Mouse (Mus musculus): Measurements from ENCODE around the gene Ly6g6f.

Gene Ly6g6f

GRCm38 (mm10) chr17:35077786-35078233 lies 7.6 kb downstream of the Ly6g6f start, which contains the start of gene Ly6g6d:
Gene Ly6g6d, minus strand, starts transcription at chr17:35078065.
- DNase-seq (ENCODE audit: low spot score in 2 of 2), result no peak

- DNase-seq (ENCODE audit: low spot score in 2 of 2), result no peak
Measured at GRCm38 (mm10) chr17:35077285-35077684, 8.1 kb downstream of the Ly6g6f start.

- DNase-seq (ENCODE audit: low spot score in 2 of 2), result no peak
Measured at GRCm38 (mm10) chr17:35076507-35077176, 8.8 kb downstream of the Ly6g6f start, which contains the start of gene Ly6g6e. Gene Ly6g6e, plus strand, starts transcription at chr17:35076902.

- peak; percentile 24 to 37 for DNase-seq (ENCODE audit: low spot score in 2 of 2)
Measured at GRCm38 (mm10) chr17:35074097-35074496, 11.3 kb downstream of the Ly6g6f start.

GRCm38 (mm10) chr17:35071454-35071853 lies 14.0 kb downstream of the Ly6g6f start:
- no peak for DNase-seq (ENCODE audit: low spot score in 2 of 2)

- DNase-seq (ENCODE audit: low spot score in 2 of 2), result peak; percentile 68 to 78
Measured at GRCm38 (mm10) chr17:35070556-35071229, 14.7 kb downstream of the Ly6g6f start.

- DNase-seq (ENCODE audit: low spot score in 2 of 2), result no peak
Measured at GRCm38 (mm10) chr17:35068213-35068914, 17.0 kb downstream of the Ly6g6f start.

GRCm38 (mm10) chr17:35066084-35066483 lies 19.3 kb downstream of the Ly6g6f start, which contains the start of gene Mpig6b:
Gene Mpig6b, minus strand, starts transcription at chr17:35066184.
- no peak for DNase-seq (ENCODE audit: low spot score in 2 of 2)

- DNase-seq (ENCODE audit: low spot score in 2 of 2), result no peak
Measured at GRCm38 (mm10) chr17:35064951-35065947, 20.2 kb downstream of the Ly6g6f start, which contains the start of gene Ly6g6c. Gene Ly6g6c, plus strand, starts transcription at chr17:35065388.

GRCm38 (mm10) chr17:35064378-35064877 lies 21.0 kb downstream of the Ly6g6f start:
- no peak for DNase-seq (ENCODE audit: low spot score in 2 of 2)

GRCm38 (mm10) chr17:35063466-35063865 lies 21.9 kb downstream of the Ly6g6f start:
- DNase-seq (ENCODE audit: low spot score in 2 of 2), result no peak

GRCm38 (mm10) chr17:35061299-35061698 lies 24.1 kb downstream of the Ly6g6f start:
- DNase-seq (ENCODE audit: low spot score in 2 of 2), result no peak

GRCm38 (mm10) chr17:35060737-35061297 lies 24.6 kb downstream of the Ly6g6f start:
- no peak for DNase-seq (ENCODE audit: low spot score in 2 of 2)

- no peak for DNase-seq (ENCODE audit: low spot score in 2 of 2)
Measured at GRCm38 (mm10) chr17:35060071-35060470, 25.3 kb downstream of the Ly6g6f start.

GRCm38 (mm10) chr17:35058911-35059892 lies 26.2 kb downstream of the Ly6g6f start, which contains the start of gene Ddah2:
Gene Ddah2, plus strand, starts transcription at chr17:35059035.
- peak; percentile 84 to 94 for DNase-seq (ENCODE audit: low spot score in 2 of 2)

- DNase-seq (ENCODE audit: low spot score in 2 of 2), result no peak
Measured at GRCm38 (mm10) chr17:35058316-35058715, 27.1 kb downstream of the Ly6g6f start.

- DNase-seq (ENCODE audit: low spot score in 2 of 2), result no peak
Measured at GRCm38 (mm10) chr17:35057090-35057489, 28.3 kb downstream of the Ly6g6f start.

- DNase-seq (ENCODE audit: low spot score in 2 of 2), result no peak
Measured at GRCm38 (mm10) chr17:35055691-35056495, 29.5 kb downstream of the Ly6g6f start.
